Mouse (Mus musculus): ENCODE measurements around the gene Fgf4. TPM values are rescaled to one million over a fixed set of nuclear protein-coding genes. Genes with fewer than 3 reads are reported as not detected.

Fgf4 gene
- not detected in 2 replicates for total RNA-seq (2023)

DNA sequence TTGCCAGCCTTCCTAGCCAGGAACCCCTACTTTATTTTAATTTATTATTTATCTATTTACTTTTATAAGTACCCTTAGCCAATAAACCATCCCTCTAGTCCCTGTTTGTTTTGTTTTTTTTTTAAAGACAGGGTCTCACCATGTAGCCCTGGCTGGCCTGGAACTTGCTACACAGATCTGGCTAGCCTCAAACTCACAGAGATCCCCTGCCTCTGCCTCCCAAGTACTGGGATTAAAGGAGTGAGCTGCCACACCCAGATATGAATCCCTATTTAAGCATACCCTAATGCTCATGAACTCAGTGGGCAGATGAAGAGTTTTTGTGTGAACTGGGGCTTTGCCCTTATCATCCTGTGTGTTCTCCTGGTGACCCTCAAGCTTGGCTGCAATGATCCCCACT, at the start of gene Fgf4:
Gene Fgf4 (plus strand): TSS at position 301 of the 400 bp plus-strand sequence.

DNA sequence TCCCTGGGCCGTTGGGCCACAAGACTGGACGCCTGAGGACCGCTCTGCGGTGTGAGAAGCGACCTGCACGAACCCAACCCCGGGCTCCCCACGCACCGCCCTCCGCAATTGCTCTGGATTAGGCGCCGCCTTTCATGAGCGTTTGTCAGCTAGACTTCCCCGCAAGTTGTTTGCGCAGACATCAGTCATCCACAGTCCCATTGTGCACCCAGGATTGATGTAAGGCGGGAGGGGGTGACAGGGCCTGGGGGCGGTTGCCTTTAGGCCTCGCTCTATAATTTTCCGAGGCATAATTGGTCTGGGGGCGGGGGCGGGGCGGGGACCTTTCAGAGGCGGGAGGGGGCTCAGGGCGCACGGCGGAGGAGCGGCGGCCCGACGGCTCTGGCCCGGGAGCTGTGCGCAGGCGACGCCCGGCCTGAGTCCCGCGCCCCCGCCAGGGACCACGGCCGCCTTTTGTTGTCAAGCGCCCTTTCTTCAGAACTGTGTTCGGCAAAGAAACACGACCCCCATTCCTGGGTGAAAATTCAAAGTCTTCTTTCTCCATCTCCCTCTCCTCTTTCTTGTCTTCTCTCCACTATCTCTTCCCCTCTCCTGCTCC, 9.2 kb upstream of the Fgf4 start, which contains the start of gene Fgf3:
Gene Fgf3 (plus strand): TSS at position 193 of the 598 bp plus-strand sequence.

DNA sequence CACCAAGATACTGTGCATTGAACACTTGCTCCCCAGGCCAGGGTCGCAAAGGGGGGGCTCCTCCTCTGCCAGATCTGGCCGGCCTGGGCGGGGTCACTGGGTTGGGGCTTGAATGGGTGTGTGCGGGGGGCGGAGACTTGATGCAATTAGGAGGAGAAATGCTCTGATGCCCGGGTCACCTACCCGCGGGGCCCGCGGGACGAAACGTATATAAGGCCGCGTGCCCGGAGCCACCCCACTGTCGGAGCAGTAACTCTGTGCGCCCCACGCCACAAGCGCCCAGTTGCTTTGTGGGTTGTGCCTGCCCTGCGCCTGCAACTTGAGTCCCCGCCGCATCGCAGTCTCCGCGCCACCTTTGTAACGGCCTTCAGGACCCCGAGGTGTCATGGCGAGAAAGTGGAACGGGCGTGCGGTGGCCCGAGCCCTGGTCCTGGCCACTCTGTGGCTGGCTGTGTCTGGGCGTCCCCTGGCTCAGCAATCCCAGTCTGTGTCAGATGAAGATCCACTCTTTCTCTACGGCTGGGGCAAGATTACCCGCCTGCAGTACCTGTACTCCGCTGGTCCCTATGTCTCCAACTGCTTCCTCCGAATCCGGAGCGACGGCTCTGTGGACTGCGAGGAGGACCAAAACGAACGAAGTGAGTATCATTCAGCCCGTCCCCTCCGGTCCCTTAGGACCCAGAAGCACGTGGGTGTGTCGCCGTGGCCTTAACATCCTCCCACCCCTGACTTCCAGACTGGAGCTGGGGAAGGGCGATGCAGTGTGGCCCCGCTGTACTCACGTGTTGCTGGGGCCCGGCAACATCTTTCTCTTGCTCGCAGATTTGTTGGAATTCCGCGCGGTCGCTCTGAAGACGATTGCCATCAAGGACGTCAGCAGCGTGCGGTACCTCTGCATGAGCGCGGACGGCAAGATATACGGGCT, 49.4 kb downstream of the Fgf4 start, which contains the start of gene Fgf15:
Gene Fgf15 (plus strand): TSS at position 238 of the 925 bp plus-strand sequence.

Other genes with a start within 250 kb of the Fgf4 start
- gene Ano1, start 95.4 kb upstream of the Fgf4 start, total RNA-seq (2023) = 0.22 and 0.34 TPM in 2 replicates
- 0.32 and 0.50 TPM in 2 replicates for gene Fgf3, start 9.3 kb upstream of the Fgf4 start, total RNA-seq (2023)
- not detected in 2 replicates for gene Fgf15, start 49.2 kb downstream of the Fgf4 start, total RNA-seq (2023)
- gene LTO1, start 67.7 kb downstream of the Fgf4 start, total RNA-seq (2023) = 31.8 and 38.9 TPM in 2 replicates
- gene Ccnd1, start 92.6 kb downstream of the Fgf4 start, total RNA-seq (2023) = 0.73 and 1.1 TPM in 2 replicates

Measured in neutrophil, adult 65 days (primary cell).